Mouse (Mus musculus): ENCODE results near the gene Ugp2. TPM values are rescaled to one million over a fixed set of nuclear protein-coding genes. Genes with fewer than 3 reads are reported as not detected.

Gene Ugp2
- total and polyA plus RNA-seq, 3 experiments, result 17.7 to 44.1 (median 24.1) TPM

GRCm38 (mm10) chr11:21386790-21387189 is 15.8 kb upstream of the Ugp2 start:
- no peaks in the 10 kb centered on the region for H3K36me3 ChIP-seq (replicated peaks in 1 of 2; ENCODE audit: control insufficient read depth in 1 of 2, insufficient read depth in 1 of 2, low read length in 1 of 2)
- dilution Hi-C loops (cut with MboI; ENCODE audit: extremely low pct_ligation_motif_present, extremely low pct_unique_long_range_greater_than_20kb, low sequenced_read_pairs), result no loop called here

GRCm38 (mm10) chr11:21374096-21374495 is 3.1 kb upstream of the Ugp2 start:
- in situ Hi-C loops (cut with MboI; ENCODE audit: low pct_ligation_motif_present, low pct_unique_long_range_greater_than_20kb, low sequenced_read_pairs), result no loop called here
- dilution Hi-C loops (cut with MboI; ENCODE audit: extremely low pct_ligation_motif_present, extremely low pct_unique_long_range_greater_than_20kb, low sequenced_read_pairs), result no loop called here
- TF ChIP-seq MYC (IDR thresholded peaks at IDR 0.05; ENCODE audit: low read depth, low read length), result no peak
- no peak for TF ChIP-seq JUN (IDR thresholded peaks at IDR 0.05; ENCODE audit: insufficient read depth, low read depth, low read length)
- no peak for TF ChIP-seq ZNF384 (IDR thresholded peaks at IDR 0.05; ENCODE audit: low read depth, low read length)
- TF ChIP-seq SIN3A (IDR thresholded peaks at IDR 0.05; ENCODE audit: low read length), result no peak
- TF ChIP-seq ZKSCAN1 (IDR thresholded peaks at IDR 0.05; ENCODE audit: borderline replicate concordance, low read depth, low read length), result no peak
- TF ChIP-seq USF1 (IDR thresholded peaks at IDR 0.05; ENCODE audit: low read depth, low read length), result no peak
- TF ChIP-seq MEF2A (IDR thresholded peaks at IDR 0.05; ENCODE audit: borderline replicate concordance, low read depth, low read length), result no peak
- no peak for TF ChIP-seq NRF1 (IDR thresholded peaks at IDR 0.05; ENCODE audit: low read depth, low read length)
- TF ChIP-seq SMC3 (IDR thresholded peaks at IDR 0.05; ENCODE audit: low read depth, low read length), result no peak
- TF ChIP-seq MXI1 (IDR thresholded peaks at IDR 0.05; ENCODE audit: low read depth, low read length), result no peak
- TF ChIP-seq NELFE (IDR thresholded peaks at IDR 0.05; ENCODE audit: low read depth, low read length), result no peak
- no peak for TF ChIP-seq MAFK (IDR thresholded peaks at IDR 0.05; ENCODE audit: insufficient replicate concordance, low read length)
- TF ChIP-seq POLR2A (IDR thresholded peaks at IDR 0.05; ENCODE audit: low read depth, low read length), result no peak
- TF ChIP-seq GABPA (IDR thresholded peaks at IDR 0.05; ENCODE audit: insufficient replicate concordance, low read depth, low read length), result no peak
- TF ChIP-seq MAZ (IDR thresholded peaks at IDR 0.05; ENCODE audit: low read depth, low read length), result no peak
- TF ChIP-seq E2F4 (IDR thresholded peaks at IDR 0.05; ENCODE audit: insufficient replicate concordance, low read depth, low read length), result no peak
- no peak for TF ChIP-seq ZC3H11A (IDR thresholded peaks at IDR 0.05; ENCODE audit: low read depth, low read length)
- TF ChIP-seq CTCF (conservative IDR thresholded peaks at IDR 0.05 in 1 of 2, IDR thresholded peaks at IDR 0.05 in 1 of 2; ENCODE audit: low read depth in 2 of 2, low read length in 2 of 2), result no peak
- no peak for TF ChIP-seq UBTF (IDR thresholded peaks at IDR 0.05; ENCODE audit: low read depth, low read length)

More at GRCm38 (mm10) chr11:21386790-21387189, 15.8 kb upstream of the Ugp2 start:
- no peaks in the 10 kb centered on the region for H3K79me2 ChIP-seq (replicated peaks; ENCODE audit: control insufficient read depth, extremely low read depth, insufficient read depth, poor library complexity, severe bottlenecking)
- no peaks in the 10 kb centered on the region for H3K27me3 ChIP-seq (replicated peaks)
- no peak overlapping the region for H3K4me2 ChIP-seq (ENCODE audit: insufficient read depth, low read depth, poor library complexity, severe bottlenecking)
- in situ Hi-C loops (cut with MboI; ENCODE audit: low pct_ligation_motif_present, low pct_unique_long_range_greater_than_20kb, low sequenced_read_pairs), result no loop called here
- H3K9me3 ChIP-seq (replicated peaks; ENCODE audit: low read length), result no peaks in the 10 kb centered on the region
- no peak overlapping the region for H3K4me3 ChIP-seq (replicated peaks in 1 of 3; ENCODE audit: low read depth in 2 of 3, low read length in 2 of 3, poor library complexity in 1 of 3)
- no peaks in the 10 kb centered on the region for H3K4me1 ChIP-seq (ENCODE audit: control insufficient read depth in 1 of 2, insufficient read depth in 2 of 2)
- H3K27ac ChIP-seq (ENCODE audit: insufficient read depth, low read depth), result no peak overlapping the region
- TF ChIP-seq PAX5 (IDR thresholded peaks at IDR 0.05; ENCODE audit: low read length) (no peak), USF2 (conservative IDR thresholded peaks at IDR 0.05; ENCODE audit: low read depth, low read length) (no peak), ELF1 (IDR thresholded peaks at IDR 0.05; ENCODE audit: low read depth, low read length) (no peak), TCF12 (IDR thresholded peaks at IDR 0.05; ENCODE audit: low read depth, low read length) (no peak), E2F4 (IDR thresholded peaks at IDR 0.05; ENCODE audit: insufficient replicate concordance, low read depth, low read length) (no peak), UBTF (IDR thresholded peaks at IDR 0.05; ENCODE audit: low read depth, low read length) (no peak), KAT2A (IDR thresholded peaks at IDR 0.05; ENCODE audit: insufficient replicate concordance, low read length) (no peak), MAZ (IDR thresholded peaks at IDR 0.05; ENCODE audit: low read depth, low read length) (no peak), ZKSCAN1 (IDR thresholded peaks at IDR 0.05; ENCODE audit: borderline replicate concordance, low read depth, low read length) (no peak), CHD1 (IDR thresholded peaks at IDR 0.05; ENCODE audit: low read depth, low read length) (no peak), USF1 (IDR thresholded peaks at IDR 0.05; ENCODE audit: low read depth, low read length) (no peak), POLR2AphosphoS2 (IDR thresholded peaks at IDR 0.05; ENCODE audit: low read depth, low read length) (no peak)
- no peak overlapping the region for H3K9ac ChIP-seq (ENCODE audit: insufficient read depth, low read depth)
- DNase-seq (ENCODE audit: extremely low read depth), result no peak

More at GRCm38 (mm10) chr11:21374096-21374495, 3.1 kb upstream of the Ugp2 start:
- Histone ChIP-seq H3K9me3 (replicated peaks; ENCODE audit: low read length) (peaks cover 6% of the 10 kb centered on the region), H3K4me1 (ENCODE audit: control insufficient read depth in 1 of 2, insufficient read depth in 2 of 2) (peaks cover 0 to 14% of the 10 kb centered on the region in 2 experiments; a peak in 2 of 4 replicates), H3K36me3 (replicated peaks in 1 of 2; ENCODE audit: control insufficient read depth in 1 of 2, insufficient read depth in 1 of 2, low read length in 1 of 2) (no peaks in the 10 kb centered on the region), H3K4me2 (ENCODE audit: insufficient read depth, low read depth, poor library complexity, severe bottlenecking) (no peak overlapping the region), H3K9ac (ENCODE audit: insufficient read depth, low read depth) (no peak overlapping the region), H3K27me3 (replicated peaks) (no peaks in the 10 kb centered on the region), H3K27ac (ENCODE audit: insufficient read depth, low read depth) (no peak overlapping the region), H3K4me3 (replicated peaks in 1 of 3; ENCODE audit: low read depth in 2 of 3, low read length in 2 of 3, poor library complexity in 1 of 3) (no peak overlapping the region), H3K79me2 (replicated peaks; ENCODE audit: control insufficient read depth, extremely low read depth, insufficient read depth, poor library complexity, severe bottlenecking) (peaks cover 6% of the 10 kb centered on the region)
- DNase-seq (ENCODE audit: extremely low read depth), result no peak

Data from CH12.LX (cell line).